Mouse (Mus musculus) testis, adult 2 months (tissue): Measurements from ENCODE around the gene Stpg4.

ENCODE experiments used
- CTCF ChIP-seq: fragments of 200-500 bp; IDR thresholded peaks from 2 replicates; pipeline ENCODE4 v1.5.1; 2012; ENCODE audit warnings: low read depth, mild to moderate bottlenecking, inconsistent platforms, low read length, moderate library complexity; ENCODE audit not compliant: control insufficient read depth, insufficient read depth, insufficient replicate concordance
- POLR2A ChIP-seq: fragments of 200-500 bp; IDR thresholded peaks from 2 replicates; pipeline ENCODE4 v1.6.1; 2012; ENCODE audit warnings: low read depth, mild to moderate bottlenecking, inconsistent platforms, low read length, moderate library complexity; ENCODE audit not compliant: control insufficient read depth

DNA sequence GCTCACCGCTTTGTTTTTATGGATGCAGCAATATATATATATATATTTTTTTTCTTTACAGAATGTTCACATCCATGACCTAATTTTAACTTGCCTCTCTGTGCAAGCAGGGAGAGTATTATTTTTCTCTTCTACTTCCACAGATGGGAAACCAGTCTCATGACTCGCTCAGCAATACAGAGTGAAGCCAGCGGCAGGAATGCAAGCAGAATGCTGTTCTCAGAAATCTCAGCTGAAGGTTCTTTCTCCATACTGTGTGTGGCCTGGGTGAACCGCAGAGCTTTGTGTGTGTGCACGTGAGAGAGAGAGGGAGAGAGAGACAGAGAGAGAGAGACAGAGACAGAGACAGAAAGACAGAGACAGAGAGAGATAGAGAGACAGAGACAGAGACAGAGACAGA is 41.1 kb upstream of the Stpg4 start:
- TF ChIP-seq CTCF (no peak), POLR2A (no peak)
